Mouse (Mus musculus): ENCODE measurements at regions not wholly inside any gene's neighbourhood (a gene's known extent, or its start where the extent isn't known, plus 50 kb on each side); places are given as distances from the start of the nearest gene placed in this dataset.

DNA sequence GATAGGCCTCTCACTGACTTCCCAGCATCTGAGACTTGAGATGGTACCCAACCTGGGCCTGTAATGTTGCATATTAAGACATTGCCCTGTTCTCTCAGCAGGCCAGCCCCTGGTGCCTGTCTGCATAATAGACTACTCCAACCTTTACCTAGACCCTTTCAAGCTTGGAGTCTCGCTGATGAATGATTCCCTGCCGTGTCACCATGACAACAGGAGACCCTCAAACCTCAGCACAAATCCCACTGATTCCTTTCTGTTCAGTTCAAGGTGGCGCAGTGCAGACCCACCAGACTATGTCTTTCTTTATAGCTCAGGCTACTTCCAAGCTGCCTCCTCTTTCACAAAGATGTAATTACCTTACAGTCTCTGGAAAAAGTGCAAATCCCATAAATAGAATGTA lies 172.0 kb downstream of the Dcdc2c start:
- no peak for DNase-seq (ENCODE audit: low read depth, low spot score)

DNA sequence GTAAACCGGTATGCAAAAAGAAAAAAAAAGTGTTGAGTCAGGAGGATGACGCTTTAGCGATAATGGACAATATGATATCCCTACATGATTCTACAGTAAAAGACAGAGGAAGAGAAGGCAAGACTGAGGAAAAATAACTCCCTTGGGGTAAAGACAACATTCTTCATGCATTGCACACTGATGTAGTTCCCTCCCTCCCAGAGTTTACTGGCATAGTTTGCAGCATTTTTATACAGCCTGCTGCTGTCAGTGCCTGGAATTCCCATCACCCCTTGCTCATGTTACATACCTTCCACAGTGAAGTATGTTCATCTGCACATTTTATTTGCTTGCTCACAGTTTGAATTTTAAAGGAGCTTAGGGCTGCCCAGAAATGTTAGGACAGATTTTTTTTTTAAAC lies 174.2 kb downstream of the Dcdc2c start:
- DNase-seq (ENCODE audit: low read depth, low spot score) = no peak

DNA sequence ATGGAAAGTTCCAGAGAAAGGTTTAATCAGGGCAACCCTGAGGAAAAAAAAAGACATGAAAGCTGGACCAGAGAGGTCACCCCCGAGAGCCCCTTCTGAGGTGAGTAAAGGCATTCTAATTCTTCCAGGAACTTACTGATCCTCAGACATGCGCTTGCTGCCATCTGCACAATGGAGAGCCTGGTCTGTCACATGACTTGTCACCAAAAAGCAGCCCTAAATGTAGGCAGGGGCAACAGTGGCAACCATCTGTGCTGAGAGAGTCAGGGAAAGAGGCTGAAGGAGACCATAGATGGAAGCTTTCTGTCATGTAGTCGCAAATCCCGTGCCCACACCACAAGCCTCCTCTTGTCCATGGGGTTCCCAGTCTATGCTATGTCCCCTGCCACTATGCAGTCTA lies 174.8 kb downstream of the Dcdc2c start:
- no peak for DNase-seq (ENCODE audit: low read depth, low spot score)

DNA sequence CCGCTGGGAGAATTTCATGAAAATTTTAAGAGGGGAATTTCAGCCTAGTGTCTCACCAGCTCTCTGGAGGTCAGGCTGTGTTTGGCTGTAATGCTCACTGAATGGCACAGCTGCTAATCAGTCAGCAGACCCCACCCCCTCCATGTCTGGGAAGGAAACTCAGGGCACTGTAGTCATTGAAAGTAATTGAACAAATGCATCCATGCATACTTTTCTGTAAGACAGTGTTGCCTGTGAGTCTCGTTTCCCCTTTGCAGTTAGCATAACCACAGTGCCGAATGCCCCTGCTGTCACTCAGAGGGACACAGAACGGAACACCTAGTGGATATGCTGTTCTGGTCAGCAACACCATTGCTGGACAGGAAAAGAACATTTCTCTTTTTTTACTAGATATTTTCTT lies 175.4 kb downstream of the Dcdc2c start:
- DNase-seq (ENCODE audit: low read depth, low spot score) = no peak

DNA sequence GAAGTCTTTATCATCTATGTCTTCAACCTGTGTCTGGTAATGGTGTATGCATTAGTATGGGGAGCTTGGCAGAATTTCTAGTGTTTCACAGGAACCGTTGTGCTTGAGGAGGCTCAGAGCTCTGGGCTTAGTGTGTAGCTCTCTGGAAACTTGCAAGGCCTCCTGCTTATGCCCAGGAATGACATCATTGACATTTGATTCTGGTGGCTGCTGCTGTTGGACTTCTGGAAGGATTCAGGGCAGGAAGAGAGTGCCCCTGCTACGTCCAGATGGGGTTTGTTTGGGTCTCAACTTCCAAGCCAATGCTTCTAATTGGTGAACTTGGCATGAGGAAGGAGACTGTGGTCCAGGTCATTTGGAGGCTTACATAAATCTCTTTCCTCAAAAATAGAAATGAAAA lies 186.9 kb downstream of the Dcdc2c start:
- no peak for DNase-seq (ENCODE audit: low read depth, low spot score)

DNA sequence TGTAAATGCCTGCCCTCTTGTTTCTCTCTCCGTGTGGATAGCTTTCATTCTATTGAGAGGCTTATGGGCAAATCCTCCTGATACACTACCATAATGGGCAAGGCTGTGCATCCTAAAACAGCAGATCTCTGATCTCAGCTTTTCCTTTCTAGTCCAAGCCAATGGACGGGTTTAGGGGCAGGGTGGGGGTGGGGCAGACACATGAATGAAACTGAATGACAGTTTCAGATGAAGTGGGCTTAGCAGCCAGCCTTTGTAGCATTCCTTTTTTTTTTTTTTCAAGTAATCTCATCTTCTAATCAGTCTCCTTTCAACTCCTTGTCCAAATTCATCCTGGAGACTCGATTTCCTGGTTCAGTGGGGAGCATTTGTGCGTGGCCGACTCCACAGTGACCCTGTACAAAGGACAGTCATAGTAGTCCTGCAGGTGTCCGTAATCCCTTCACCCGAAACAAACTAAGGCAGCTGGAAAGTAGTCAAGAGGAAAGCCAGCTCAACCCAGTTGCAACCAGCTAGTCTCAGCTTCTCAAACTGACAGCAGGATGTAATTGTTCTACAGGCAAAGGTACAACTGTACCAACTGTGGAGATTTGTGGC lies 193.4 kb downstream of the Dcdc2c start:
- no peak for DNase-seq (ENCODE audit: low read depth, low spot score)

DNA sequence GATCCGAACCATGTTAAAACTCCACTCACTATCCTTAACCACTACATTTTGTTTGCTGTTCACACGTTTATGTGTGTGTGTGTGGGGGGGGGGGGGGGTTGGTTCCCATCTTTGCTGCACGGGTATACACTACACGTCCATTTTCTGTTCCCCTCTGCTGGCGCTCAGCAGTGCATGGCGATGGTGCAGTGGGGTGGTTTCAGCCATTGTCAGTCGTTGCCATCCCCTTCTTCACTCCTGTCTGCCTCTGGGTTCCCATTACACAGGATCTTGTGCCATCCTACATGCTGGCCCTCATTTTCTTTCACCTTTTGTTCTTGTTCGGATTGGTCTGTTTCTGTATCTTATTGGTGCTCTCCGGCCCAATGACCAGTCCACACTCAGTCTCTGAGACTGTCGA lies 194.4 kb downstream of the Dcdc2c start:
- DNase-seq (ENCODE audit: low read depth, low spot score) = no peak

DNA sequence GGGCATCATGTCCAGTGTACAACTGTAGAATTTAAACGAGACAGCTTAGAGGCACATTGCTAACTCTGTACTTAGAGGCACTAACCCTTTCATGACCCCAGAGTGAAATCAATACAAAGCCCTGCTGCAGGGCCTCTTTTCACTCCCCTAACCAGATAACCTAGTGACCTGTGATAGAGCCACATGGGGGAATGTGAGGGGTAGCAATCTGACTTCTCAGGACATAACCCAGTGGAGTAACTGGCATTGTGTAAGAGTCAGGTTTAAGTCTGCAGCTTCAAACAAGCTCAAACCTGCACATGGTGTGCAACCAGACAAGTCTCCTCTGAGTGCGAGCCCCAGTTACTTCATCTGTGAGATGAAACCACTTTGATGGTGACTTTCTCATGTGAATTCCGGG lies 199.1 kb downstream of the Dcdc2c start:
- DNase-seq (ENCODE audit: low read depth, low spot score) = no peak

DNA sequence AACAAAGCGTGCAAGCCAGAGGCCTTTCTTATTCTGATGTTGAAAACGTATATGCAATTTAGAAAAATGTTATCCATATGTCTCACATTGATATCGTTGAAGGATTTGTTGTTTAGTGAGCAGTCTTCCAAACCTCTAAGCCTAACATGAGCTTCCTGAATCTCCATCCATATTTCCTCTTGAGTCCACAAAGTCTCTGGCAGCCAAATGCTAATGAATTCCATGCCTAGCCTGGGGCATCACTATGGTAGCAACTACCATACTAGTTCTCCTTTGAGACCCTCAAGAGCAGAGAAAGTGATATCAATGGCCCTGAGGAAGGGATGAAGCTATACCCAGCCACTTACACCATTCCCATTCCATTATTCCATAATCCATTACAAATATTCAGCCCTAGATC lies 199.6 kb downstream of the Dcdc2c start:
- no peak for DNase-seq (ENCODE audit: low read depth, low spot score)

DNA sequence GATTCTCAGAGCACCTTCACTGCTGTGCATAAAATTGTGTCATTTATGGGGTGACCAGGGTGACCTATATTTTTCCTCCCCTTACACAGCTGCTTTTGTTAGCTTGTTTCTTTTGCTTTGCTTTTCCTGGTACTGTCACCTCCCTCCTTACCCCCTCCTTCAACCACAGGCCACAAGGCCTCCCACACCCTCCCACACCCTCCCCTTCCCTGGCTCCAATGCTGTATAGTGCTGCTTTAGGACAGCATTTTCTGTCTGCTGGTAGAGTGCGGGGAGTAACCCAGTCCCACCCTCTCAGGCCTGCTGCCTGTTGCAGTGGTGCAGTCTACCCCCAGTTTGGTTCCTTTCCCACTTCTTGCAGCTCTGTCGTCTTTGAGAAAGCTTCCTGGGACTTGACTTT lies 209.5 kb downstream of the Dcdc2c start:
- no peak for DNase-seq (ENCODE audit: low read depth, low spot score)

DNA sequence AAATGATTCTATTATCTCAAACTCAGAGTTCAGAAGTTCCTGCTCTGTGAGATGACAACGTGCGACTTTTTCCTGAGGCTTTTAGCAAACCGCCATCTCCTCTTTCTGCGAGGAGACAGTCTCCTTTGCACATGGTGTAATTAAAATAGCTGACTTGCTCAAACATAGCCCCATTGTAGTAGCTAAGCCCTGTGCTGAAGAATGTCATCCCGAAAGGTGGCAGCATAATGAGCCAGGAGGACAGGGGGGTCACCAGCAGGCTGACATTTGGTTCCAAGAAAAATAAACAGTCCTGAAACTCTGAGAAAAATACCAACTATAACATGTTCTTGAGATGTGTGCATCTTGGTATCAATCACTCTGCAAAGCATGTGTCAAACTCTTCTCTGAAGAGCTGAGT lies 219.6 kb downstream of the Dcdc2c start:
- DNase-seq (ENCODE audit: low read depth, low spot score) = no peak

DNA sequence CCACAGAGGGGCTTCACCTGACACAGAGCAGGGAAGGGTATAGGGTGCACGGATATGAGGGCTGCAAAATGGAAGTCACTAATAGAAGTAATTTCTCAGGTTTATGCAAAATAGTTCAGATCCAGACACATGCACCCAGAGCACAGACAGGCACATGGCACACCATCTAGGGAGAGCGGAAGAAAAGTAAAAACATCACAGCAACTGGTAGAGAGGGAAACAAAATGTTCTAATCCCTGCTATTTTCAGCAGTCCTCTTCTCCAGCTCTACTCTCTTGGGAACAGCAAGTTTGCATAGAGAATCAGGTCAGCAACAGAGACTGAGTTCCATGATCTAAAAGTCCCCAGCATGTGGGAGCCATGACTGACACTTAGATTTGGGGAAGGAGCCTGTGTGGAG lies 220.4 kb downstream of the Dcdc2c start:
- no peak for DNase-seq (ENCODE audit: low read depth, low spot score)

DNA sequence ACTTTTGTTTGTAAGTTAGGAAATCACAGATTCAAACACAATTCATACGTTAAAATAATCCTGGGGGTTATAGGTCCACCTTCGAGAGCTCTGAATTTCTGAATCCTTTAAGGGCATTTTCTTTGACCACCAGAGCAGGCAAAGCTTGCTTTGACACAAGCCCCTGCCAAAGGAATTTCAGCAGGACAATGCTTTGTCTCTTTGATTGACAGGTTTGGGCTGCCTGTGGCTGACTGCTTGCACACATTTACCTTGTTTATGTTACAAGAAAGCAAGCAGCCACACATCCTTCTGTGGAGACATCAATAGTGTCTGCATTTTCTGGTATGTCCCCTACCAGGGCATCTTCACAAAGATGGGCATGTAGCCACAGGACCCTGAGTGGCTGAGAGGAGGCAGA lies 228.5 kb downstream of the Dcdc2c start:
- DNase-seq (ENCODE audit: low read depth, low spot score) = no peak

DNA sequence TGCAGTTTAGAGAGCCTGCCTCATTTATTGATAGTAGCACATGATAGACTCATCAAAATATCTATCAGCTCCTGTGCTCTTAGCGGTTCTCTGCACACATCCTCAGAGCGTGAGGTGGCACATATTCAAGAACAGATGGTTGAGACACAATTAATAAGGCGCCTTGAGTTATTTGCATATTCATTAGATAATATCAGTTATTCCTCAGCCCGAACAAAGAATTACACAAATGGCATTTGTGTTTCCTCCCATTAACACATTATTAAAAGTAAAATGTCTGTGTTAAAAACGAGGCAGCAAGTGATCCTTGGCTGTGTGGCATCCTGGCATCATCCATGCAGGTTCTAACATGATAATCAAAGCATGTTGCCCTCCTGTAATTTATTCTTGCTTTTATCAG lies 243.0 kb downstream of the Dcdc2c start:
- no peak for DNase-seq (ENCODE audit: low read depth, low spot score)

DNA sequence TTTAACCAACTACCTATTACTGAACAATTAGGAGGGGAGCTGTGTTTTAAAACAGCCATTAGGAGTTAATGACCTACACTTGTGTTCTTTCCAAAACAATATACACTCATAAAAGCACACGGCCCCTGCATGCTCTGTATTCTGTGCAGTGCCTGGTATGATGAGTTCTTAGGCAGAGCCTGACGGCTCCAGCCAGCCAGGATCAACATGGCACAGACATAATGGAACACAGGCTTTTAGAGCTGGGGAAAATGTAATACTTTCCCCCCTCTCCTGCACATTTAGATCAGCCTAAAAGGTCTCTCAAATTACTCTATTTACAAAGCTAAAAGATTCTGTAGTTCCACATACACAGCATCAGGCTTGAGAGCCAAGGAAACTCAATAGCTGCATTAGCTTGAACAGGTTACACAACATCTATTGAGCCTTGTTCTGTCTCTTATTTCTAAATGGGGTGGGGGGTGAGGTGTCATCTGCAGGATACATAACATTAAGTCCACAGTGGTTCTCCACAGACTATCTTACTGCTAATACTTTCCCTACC lies 250.1 kb downstream of the Dcdc2c start:
- no peak for DNase-seq (ENCODE audit: low read depth, low spot score)

DNA sequence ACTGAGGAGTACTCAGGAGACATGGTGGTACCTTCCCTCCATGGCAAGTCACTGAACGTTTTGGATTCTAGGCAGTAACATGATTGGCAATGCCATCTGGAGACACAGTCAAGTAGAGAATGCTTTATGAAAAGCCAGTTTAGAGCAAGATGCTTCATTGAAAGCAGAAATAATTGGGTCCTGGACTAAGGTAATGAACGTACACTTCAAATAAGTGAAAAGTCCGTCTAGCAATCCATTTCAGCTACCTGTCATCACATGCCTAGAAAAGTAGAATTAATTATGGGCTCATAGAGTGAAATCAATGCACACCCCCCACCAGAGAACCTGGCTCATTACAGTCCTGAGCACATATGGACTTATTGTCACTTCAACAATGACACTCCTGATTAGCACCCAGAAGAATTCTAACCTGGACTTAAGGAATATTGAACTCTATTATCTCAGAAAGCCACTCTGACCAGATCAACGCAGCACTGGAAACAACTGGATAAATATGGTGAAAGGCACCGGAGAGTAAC lies 263.8 kb downstream of the Dcdc2c start:
- no peak for DNase-seq (ENCODE audit: low read depth, low spot score)

DNA sequence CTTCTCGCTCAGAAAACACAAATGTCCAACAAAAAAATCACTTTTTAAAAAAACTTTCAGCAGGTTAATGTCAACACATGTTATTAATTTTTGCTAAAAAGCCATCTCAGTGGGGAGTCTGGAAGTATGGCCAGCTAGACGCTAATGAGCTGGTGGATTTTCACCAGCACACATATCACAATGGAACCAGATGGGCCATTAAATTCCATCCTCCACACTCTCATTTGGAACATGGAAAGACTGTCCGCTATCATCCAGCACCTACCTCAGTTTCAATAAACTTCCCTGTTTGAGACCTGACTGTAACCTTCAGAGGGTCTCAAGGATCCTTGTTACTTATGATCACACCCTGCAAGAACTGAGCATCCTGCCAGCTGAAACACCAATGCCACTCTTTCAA lies 296.7 kb downstream of the Dcdc2c start:
- DNase-seq (ENCODE audit: low read depth, low spot score) = no peak

DNA sequence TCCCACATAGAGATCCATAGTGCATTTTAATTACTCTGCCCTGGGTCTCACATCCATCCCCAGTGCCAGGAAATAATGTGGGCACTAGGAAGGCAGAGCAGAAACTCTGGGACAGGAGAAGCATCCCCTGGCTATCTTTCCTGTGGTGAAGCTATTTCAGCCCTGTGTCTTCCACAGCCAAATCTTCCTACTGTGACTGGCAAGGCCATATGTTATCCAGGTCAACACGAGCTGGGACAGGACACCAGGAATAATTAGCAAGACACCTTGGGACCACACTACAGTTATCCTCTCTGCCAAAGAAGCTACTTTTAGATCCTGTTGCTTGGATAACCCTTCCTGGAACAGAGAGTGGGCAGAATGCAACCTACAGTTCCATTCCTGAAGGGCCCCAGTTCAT lies 301.7 kb downstream of the Dcdc2c start:
- DNase-seq (ENCODE audit: low read depth, low spot score) = no peak

DNA sequence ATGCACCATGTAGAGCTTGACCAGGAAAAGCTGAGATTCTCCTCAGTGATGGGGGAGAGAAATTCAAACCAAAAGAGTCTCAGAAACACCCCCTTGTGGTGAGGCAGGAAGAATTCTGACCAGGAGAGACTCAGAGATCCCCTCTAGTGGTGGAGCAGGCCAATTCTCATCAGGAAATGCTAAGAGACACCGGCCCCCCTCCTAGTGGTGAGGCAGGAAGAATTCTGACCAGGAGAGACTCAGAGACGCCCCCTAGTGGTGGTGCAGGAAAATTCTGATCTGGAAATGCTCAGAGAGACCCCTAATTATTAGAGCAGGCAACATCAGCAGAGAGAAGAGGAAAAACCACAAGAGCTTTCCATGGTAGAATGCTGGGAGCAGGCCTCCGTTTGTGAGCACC lies 303.4 kb downstream of the Dcdc2c start:
- no peak for DNase-seq (ENCODE audit: low read depth, low spot score)

DNA sequence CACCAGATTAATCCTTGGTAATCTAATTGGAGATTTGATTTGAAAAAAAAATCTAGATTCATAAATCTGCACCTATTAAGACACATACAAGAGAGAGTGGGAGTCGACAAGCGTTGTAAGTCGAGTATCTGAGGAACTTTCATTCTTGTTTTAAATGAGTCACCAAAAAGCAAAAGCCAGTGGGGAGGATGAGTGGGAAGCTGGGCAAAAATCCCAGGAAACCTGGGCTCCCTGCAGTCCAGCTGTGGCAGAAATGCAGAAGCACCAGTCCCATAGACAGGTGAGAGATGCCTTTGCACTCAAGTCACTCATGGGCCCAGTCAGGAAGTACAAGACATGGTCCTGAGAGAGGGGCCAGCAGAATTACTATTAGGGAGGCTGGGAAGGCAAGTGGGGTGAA lies 303.9 kb downstream of the Dcdc2c start:
- no peak for DNase-seq (ENCODE audit: low read depth, low spot score)

DNA sequence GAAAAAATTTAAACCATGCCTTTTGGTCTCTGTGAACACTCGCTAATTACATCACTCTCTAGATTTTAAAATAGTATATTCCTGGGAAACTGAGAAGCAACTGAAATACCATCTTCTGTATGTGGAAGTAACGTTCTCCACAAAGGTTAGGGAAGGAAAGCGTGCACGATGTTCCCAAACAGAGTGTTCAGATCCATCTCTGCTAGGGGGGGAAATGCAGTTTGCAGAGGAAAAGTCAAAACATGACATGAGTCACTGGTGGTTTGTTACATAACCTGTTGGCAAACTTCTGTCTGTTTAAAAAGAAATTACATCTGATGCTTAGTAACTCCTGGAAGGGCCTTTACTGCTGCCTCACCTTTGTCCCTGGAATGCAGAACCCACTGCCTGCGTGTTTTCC lies 314.2 kb downstream of the Dcdc2c start:
- no peak for DNase-seq (ENCODE audit: low read depth, low spot score)

DNA sequence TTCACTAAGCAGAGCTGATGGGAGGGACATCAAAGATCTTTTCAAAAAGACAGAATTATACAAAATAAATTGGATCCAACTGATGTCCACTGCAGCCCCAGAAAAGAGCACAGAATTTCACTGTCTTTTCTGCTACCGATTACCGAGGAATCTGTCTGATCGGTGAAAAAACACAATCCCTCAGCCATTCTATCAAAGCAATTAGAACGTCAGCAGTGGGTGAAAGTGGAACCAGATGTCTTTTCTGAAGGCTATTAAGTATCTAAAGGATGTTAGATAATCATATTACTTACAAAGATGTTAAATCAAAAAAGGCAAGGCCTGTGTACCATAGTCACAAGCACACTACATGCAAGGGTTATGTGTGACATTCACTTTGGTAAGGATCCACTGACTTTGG lies 315.2 kb downstream of the Dcdc2c start:
- DNase-seq (ENCODE audit: low read depth, low spot score) = no peak

DNA sequence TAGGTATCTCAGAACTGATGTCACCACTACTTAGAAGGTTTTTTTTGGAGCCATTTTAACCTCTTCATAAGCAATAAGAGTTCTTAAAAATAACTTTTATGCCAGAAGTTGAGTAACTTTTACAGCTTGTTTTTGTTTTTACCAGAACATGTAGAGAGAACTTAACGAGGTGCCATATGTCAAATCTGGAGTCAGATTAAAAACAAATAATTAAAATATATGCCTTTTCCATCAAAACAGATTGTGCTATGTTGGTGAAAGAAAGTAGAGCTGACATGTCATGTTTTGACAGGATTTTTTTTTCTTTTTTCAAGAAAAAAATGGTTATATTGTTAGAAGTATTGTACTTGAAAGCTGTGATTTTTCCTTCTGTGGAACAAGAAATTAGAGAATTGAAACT lies 349.4 kb downstream of the Dcdc2c start:
- no peak for DNase-seq (ENCODE audit: low read depth, low spot score)

DNA sequence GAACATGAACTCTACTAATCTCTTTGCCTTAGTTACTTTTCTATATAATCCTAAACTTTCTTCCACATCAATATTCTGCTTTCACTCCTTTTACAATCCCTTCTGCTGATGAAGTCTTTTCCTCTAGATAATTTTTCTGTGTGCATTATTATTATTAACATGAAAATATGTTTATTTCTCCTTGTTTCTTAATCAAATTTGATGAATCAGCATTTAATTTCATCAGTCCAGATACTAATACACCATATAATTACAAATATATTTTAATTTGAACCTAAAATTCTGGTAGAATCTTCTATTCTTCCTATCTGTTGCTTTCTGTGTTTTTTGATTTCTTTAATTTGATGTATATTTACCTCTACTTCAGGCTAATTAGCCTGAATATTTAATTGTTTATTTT lies 365.5 kb downstream of the Dcdc2c start:
- no peak for DNase-seq (ENCODE audit: low read depth, low spot score)

Measured in retina, postnatal 7 days (tissue).